Mouse (Mus musculus) spleen, postnatal 36 days (tissue): ENCODE data around the gene B3glct.

Experiments
- DNase-seq, 2 experiments: peaks; one replicate each; pipeline ENCODE4 v3.0.0; 2022; ENCODE audit warnings: low spot score in 2 of 2, mixed read lengths in 1 of 2

B3glct gene

GRCm38 (mm10) chr5:149678100-149678989 is at the start of gene B3glct:
Gene B3glct (plus strand): TSS chr5:149678230.
- peak; percentile 78 to 81 for DNase-seq

GRCm38 (mm10) chr5:149634409-149635035 is 43.5 kb upstream of the B3glct start:
- DNase-seq, result no peak

GRCm38 (mm10) chr5:149635556-149635955 is 42.5 kb upstream of the B3glct start:
- DNase-seq, result no peak

GRCm38 (mm10) chr5:149636075-149636920 is 41.7 kb upstream of the B3glct start, which contains the start of gene Hsph1:
Gene Hsph1 (minus strand): TSS chr5:149636376.
- DNase-seq, result peak; percentile 98 to 99

- DNase-seq, result no peak
Measured at GRCm38 (mm10) chr5:149637306-149637705, 40.7 kb upstream of the B3glct start.

- DNase-seq, result no peak
Measured at GRCm38 (mm10) chr5:149641277-149641892, 36.6 kb upstream of the B3glct start.

GRCm38 (mm10) chr5:149642366-149642765 is 35.7 kb upstream of the B3glct start:
- no peak for DNase-seq

- DNase-seq, result no peak
Measured at GRCm38 (mm10) chr5:149642783-149643509, 35.1 kb upstream of the B3glct start.

- DNase-seq, result no peak
Measured at GRCm38 (mm10) chr5:149647367-149648115, 30.5 kb upstream of the B3glct start.

GRCm38 (mm10) chr5:149648196-149648595 is 29.8 kb upstream of the B3glct start:
- DNase-seq, result no peak

GRCm38 (mm10) chr5:149648895-149649406 is 29.1 kb upstream of the B3glct start:
- DNase-seq, result peak; percentile 22 to 32

- DNase-seq, result no peak
Measured at GRCm38 (mm10) chr5:149649499-149650178, 28.4 kb upstream of the B3glct start.

GRCm38 (mm10) chr5:149650179-149650553 is 27.9 kb upstream of the B3glct start:
- no peak for DNase-seq

GRCm38 (mm10) chr5:149655636-149656035 is 22.4 kb upstream of the B3glct start:
- DNase-seq, result no peak

- DNase-seq, result no peak
Measured at GRCm38 (mm10) chr5:149658022-149658421, 20.0 kb upstream of the B3glct start.

- DNase-seq, result no peak
Measured at GRCm38 (mm10) chr5:149658741-149659413, 19.2 kb upstream of the B3glct start.

- DNase-seq, result no peak
Measured at GRCm38 (mm10) chr5:149659414-149659780, 18.6 kb upstream of the B3glct start.

- DNase-seq, result no peak
Measured at GRCm38 (mm10) chr5:149661428-149661827, 16.6 kb upstream of the B3glct start.

- DNase-seq, result no peak
Measured at GRCm38 (mm10) chr5:149662980-149663379, 15.1 kb upstream of the B3glct start.
